Mouse (Mus musculus) myocyte (in vitro differentiated cells): ENCODE measurements at regions not wholly inside any gene's neighbourhood (a gene's known extent, or its start where the extent isn't known, plus 50 kb on each side); places are given as distances from the start of the nearest gene placed in this dataset.

Experiments
- H3K27me3 ChIP-seq: one replicate; pipeline ENCODE4 v1.6.1; 2011; ENCODE audit not compliant: control insufficient read depth, insufficient read depth, insufficient read length
- H3K36me3 ChIP-seq: one replicate; pipeline ENCODE4 v1.6.1; 2011; ENCODE audit not compliant: control insufficient read depth, insufficient read depth
- H3K4me2 ChIP-seq: one replicate; pipeline ENCODE4 v1.6.1; 2011; ENCODE audit warnings: low read depth, control low read depth
- H3K4me3 ChIP-seq: one replicate; pipeline ENCODE4 v1.5.1; 2011; ENCODE audit warnings: mild to moderate bottlenecking, control low read depth, moderate library complexity
- H3K79me2 ChIP-seq: one replicate; pipeline ENCODE4 v1.6.1; 2011; ENCODE audit not compliant: control insufficient read depth, insufficient read depth
- H3ac ChIP-seq: one replicate; pipeline ENCODE4 v1.6.1; 2011; ENCODE audit not compliant: control insufficient read depth, insufficient read length
- CEBPB ChIP-seq: IDR thresholded peaks from 2 replicates; pipeline ENCODE4 v1.6.1; 2011; ENCODE audit warnings: mild to moderate bottlenecking, moderate library complexity; ENCODE audit not compliant: poor library complexity, insufficient read depth, severe bottlenecking
- E2F4 ChIP-seq: IDR thresholded peaks from one replicate; pipeline ENCODE4 v1.6.1; 2011; ENCODE audit warnings: mild to moderate bottlenecking, control low read depth, moderate library complexity; ENCODE audit not compliant: insufficient read depth
- MAX ChIP-seq: IDR thresholded peaks from one replicate; pipeline ENCODE4 v1.6.1; 2011; ENCODE audit warnings: low read depth, mild to moderate bottlenecking, control low read depth
- MYOD1 ChIP-seq, 3 experiments: IDR thresholded peaks; one replicate each; pipeline ENCODE4 v1.6.1; 2011; ENCODE audit warnings: control low read depth in 2 of 3, low read depth in 2 of 3, mild to moderate bottlenecking in 2 of 3, moderate library complexity in 1 of 3; ENCODE audit not compliant: insufficient read length in 2 of 3, control insufficient read depth in 1 of 3
- MYOG ChIP-seq, 3 experiments: IDR thresholded peaks; one replicate each; pipeline ENCODE4 v1.6.1; 2011; ENCODE audit warnings: control low read depth in 2 of 3, low read depth in 2 of 3, mild to moderate bottlenecking in 2 of 3; ENCODE audit not compliant: insufficient read length in 2 of 3, control insufficient read depth in 1 of 3, insufficient read depth in 1 of 3
- POLR2A ChIP-seq: IDR thresholded peaks from one replicate; pipeline ENCODE4 v1.6.1; 2011; ENCODE audit warnings: low read depth, mild to moderate bottlenecking, control low read depth, moderate library complexity; ENCODE audit not compliant: insufficient read length
- POLR2AphosphoS2 ChIP-seq: IDR thresholded peaks from one replicate; pipeline ENCODE4 v1.6.1; 2011; ENCODE audit warnings: low read depth, control low read depth; ENCODE audit not compliant: insufficient read length
- REST ChIP-seq: IDR thresholded peaks from one replicate; pipeline ENCODE4 v1.6.1; 2011; ENCODE audit warnings: mild to moderate bottlenecking, control low read depth, moderate library complexity; ENCODE audit not compliant: insufficient read depth, insufficient read length
- SRF ChIP-seq: IDR thresholded peaks from one replicate; pipeline ENCODE4 v1.6.1; 2011; ENCODE audit warnings: low read depth; ENCODE audit not compliant: control insufficient read depth, insufficient read length
- TCF12 ChIP-seq: IDR thresholded peaks from one replicate; pipeline ENCODE4 v1.6.1; 2011; ENCODE audit warnings: mild to moderate bottlenecking, control low read depth; ENCODE audit not compliant: poor library complexity, insufficient read depth, severe bottlenecking
- TCF3 ChIP-seq: IDR thresholded peaks from one replicate; pipeline ENCODE4 v1.6.1; 2011; ENCODE audit warnings: low read depth, control low read depth; ENCODE audit not compliant: insufficient read length
- USF1 ChIP-seq: IDR thresholded peaks from one replicate; pipeline ENCODE4 v1.6.1; 2011; ENCODE audit warnings: low read depth, mild to moderate bottlenecking, control low read depth, moderate library complexity

- no peaks in the 10 kb centered on the region for H3K27me3 ChIP-seq
- H3K4me2 ChIP-seq = no peak overlapping the region
- no peaks in the 10 kb centered on the region for H3K79me2 ChIP-seq
- H3K4me3 ChIP-seq = no peak overlapping the region
- TF ChIP-seq E2F4 (no peak), TCF3 (no peak), CEBPB (no peak), POLR2AphosphoS2 (no peak), USF1 (no peak), POLR2A (no peak), MAX (no peak), MYOD1 (IDR thresholded peaks at IDR 0.05; ENCODE audit: control insufficient read depth in 1 of 3, insufficient read length in 2 of 3, low read depth in 2 of 3) (no peak), SRF (no peak), MYOG (IDR thresholded peaks at IDR 0.05; ENCODE audit: control insufficient read depth in 1 of 3, insufficient read depth in 1 of 3, insufficient read length in 2 of 3, low read depth in 2 of 3) (no peak), REST (no peak), TCF12 (no peak)
- no peaks in the 10 kb centered on the region for H3K36me3 ChIP-seq
- no peak overlapping the region for H3ac ChIP-seq
Measured at GRCm38 (mm10) chr19:35034408-35034807, 112.2 kb downstream of the Kif20b start.

GRCm38 (mm10) chr19:35045576-35045975, 123.4 kb downstream of the Kif20b start:
- H3K27me3 ChIP-seq = peaks cover 11% of the 10 kb centered on the region
- no peaks in the 10 kb centered on the region for H3K79me2 ChIP-seq
- TF ChIP-seq POLR2AphosphoS2 (no peak), TCF3 (no peak), REST (no peak), SRF (no peak), E2F4 (no peak), MYOD1 (IDR thresholded peaks at IDR 0.05; ENCODE audit: control insufficient read depth in 1 of 3, insufficient read length in 2 of 3, low read depth in 2 of 3) (no peak)
- no peaks in the 10 kb centered on the region for H3K36me3 ChIP-seq
- no peak overlapping the region for H3K4me3 ChIP-seq
- no peak overlapping the region for H3ac ChIP-seq
- H3K4me2 ChIP-seq = no peak overlapping the region

GRCm38 (mm10) chr19:35066352-35066935, 144.3 kb downstream of the Kif20b start:
- Histone ChIP-seq H3ac (no peak overlapping the region), H3K4me3 (no peak overlapping the region), H3K4me2 (no peak overlapping the region), H3K79me2 (no peaks in the 10 kb centered on the region), H3K36me3 (no peaks in the 10 kb centered on the region), H3K27me3 (no peaks in the 10 kb centered on the region)
- no peak for TF ChIP-seq POLR2AphosphoS2

GRCm38 (mm10) chr19:35081126-35081525, 159.0 kb downstream of the Kif20b start:
- Histone ChIP-seq H3ac (no peak overlapping the region), H3K79me2 (no peaks in the 10 kb centered on the region), H3K36me3 (no peaks in the 10 kb centered on the region), H3K27me3 (no peaks in the 10 kb centered on the region), H3K4me3 (no peak overlapping the region), H3K4me2 (no peak overlapping the region)
- TF ChIP-seq POLR2A = no peak
- TF ChIP-seq CEBPB = no peak
- no peak for TF ChIP-seq MYOG (IDR thresholded peaks at IDR 0.05; ENCODE audit: control insufficient read depth in 1 of 3, insufficient read depth in 1 of 3, insufficient read length in 2 of 3, low read depth in 2 of 3)
- no peak for TF ChIP-seq SRF
- no peak for TF ChIP-seq USF1
- no peak for TF ChIP-seq TCF12
- TF ChIP-seq POLR2AphosphoS2 = no peak
- TF ChIP-seq MAX = no peak
- no peak for TF ChIP-seq E2F4
- TF ChIP-seq MYOD1 (IDR thresholded peaks at IDR 0.05; ENCODE audit: control insufficient read depth in 1 of 3, insufficient read length in 2 of 3, low read depth in 2 of 3) = no peak
- TF ChIP-seq REST = no peak
- no peak for TF ChIP-seq TCF3

- Histone ChIP-seq H3K4me2 (no peak overlapping the region), H3K4me3 (no peak overlapping the region), H3K27me3 (no peaks in the 10 kb centered on the region), H3ac (no peak overlapping the region), H3K79me2 (no peaks in the 10 kb centered on the region), H3K36me3 (no peaks in the 10 kb centered on the region)
- TF ChIP-seq TCF12 = no peak
- no peak for TF ChIP-seq USF1
Measured at GRCm38 (mm10) chr19:35101244-35101643, 179.1 kb downstream of the Kif20b start.

GRCm38 (mm10) chr19:35114313-35114712, 192.2 kb downstream of the Kif20b start:
- H3K4me2 ChIP-seq = no peak overlapping the region
- H3K4me3 ChIP-seq = no peak overlapping the region
- no peak overlapping the region for H3ac ChIP-seq
- H3K79me2 ChIP-seq = no peaks in the 10 kb centered on the region
- H3K27me3 ChIP-seq = no peaks in the 10 kb centered on the region
- TF ChIP-seq TCF3 (no peak), MYOG (IDR thresholded peaks at IDR 0.05; ENCODE audit: control insufficient read depth in 1 of 3, insufficient read depth in 1 of 3, insufficient read length in 2 of 3, low read depth in 2 of 3) (no peak), E2F4 (no peak), TCF12 (no peak), USF1 (no peak), CEBPB (no peak), POLR2A (no peak), POLR2AphosphoS2 (no peak), MAX (no peak), SRF (no peak), REST (no peak)
- no peaks in the 10 kb centered on the region for H3K36me3 ChIP-seq
